Mouse (Mus musculus) frontal cortex, postnatal 10 days (tissue): ENCODE results near the gene Nit1.
"Not testable (repeated sequence)": the region's sequence is repeated elsewhere in the genome, so short reads cannot be mapped to it uniquely, and the experiment has no call there.

Experiments used
- DNase-seq, 2 experiments: peaks; one replicate each; pipeline ENCODE4 v3.0.0; 2022; ENCODE audit warnings: low spot score in 2 of 2, mixed read lengths in 1 of 2

Gene Nit1

DNA sequence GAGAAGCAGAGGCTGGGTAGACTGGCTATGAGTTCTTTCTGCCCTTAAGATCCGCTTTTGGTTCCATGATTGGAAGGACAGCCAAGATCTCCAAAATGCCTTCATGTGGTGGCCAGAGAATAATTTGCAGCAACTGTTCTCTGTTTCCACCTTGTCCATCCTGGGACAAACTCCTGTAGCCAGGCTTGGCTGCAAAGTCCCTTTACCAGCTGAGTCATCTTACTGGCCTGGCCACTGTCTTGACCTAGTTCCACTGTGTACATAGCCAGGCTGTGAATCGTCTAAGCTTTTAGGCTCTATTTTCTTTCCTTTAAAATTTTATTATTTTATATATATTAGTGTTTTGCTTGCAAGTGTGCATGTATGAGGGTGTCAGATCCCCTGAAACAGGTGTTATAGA is 3.8 kb upstream of the Nit1 start:
- no peak for DNase-seq

GRCm38 (mm10) chr1:171348665-171349064 is 3.2 kb upstream of the Nit1 start:
- no peak for DNase-seq

DNA sequence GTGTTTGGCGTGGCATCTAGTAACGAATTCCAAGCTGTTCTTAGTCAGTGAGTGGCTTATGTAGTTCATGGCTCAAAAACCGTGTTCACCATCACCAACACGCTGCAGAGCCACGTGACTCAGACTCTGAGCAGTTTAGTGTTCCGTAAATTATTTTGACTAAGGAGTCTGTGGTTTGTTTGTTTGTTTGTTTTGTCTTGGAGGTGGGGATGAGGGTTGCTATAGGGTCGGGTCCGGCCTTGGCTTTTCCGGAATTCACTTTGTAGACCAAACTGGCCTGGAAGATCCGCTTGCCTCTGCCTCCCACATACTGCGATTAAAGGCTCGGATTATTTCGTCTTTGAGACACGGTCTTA is 627 bp upstream of the Nit1 start:
- DNase-seq, result no peak

GRCm38 (mm10) chr1:171344715-171345114 is 731 bp downstream of the Nit1 start:
- no peak for DNase-seq

GRCm38 (mm10) chr1:171343922-171344677 is 1.3 kb downstream of the Nit1 start:
- no peak for DNase-seq

- no peak for DNase-seq
Measured at GRCm38 (mm10) chr1:171342262-171343207, 2.9 kb downstream of the Nit1 start.

GRCm38 (mm10) chr1:171330216-171330560 is 15.3 kb downstream of the Nit1 start:
- DNase-seq, result no peak

- DNase-seq, result peak in 1 of 2 experiments; percentile 61
Measured at GRCm38 (mm10) chr1:171329433-171330215, 15.8 kb downstream of the Nit1 start.

- peak; percentile 92 to 93 for DNase-seq
Measured at GRCm38 (mm10) chr1:171328839-171329432, 16.5 kb downstream of the Nit1 start, which contains the start of gene Dedd. Gene Dedd, plus strand, starts transcription at chr1:171329145.

DNA sequence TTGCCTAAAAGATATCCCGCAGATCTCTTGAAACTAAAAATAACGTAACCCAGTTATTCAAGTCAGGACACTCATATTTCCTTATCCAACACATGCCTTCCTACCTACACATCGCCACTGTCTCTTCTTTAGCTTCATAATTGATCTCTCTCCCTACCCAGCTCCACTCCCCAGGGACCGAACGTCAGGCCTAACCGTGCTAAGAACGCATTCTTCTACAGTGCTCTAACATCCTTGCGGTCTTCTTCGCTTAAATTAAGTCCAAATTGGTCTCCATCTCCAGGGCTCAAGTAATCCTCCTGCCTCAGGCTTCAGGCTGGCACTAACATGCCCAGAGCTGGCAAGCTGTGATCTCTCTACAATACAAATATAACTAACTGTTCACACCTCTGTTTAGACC is 17.2 kb downstream of the Nit1 start:
- no peak for DNase-seq

DNA sequence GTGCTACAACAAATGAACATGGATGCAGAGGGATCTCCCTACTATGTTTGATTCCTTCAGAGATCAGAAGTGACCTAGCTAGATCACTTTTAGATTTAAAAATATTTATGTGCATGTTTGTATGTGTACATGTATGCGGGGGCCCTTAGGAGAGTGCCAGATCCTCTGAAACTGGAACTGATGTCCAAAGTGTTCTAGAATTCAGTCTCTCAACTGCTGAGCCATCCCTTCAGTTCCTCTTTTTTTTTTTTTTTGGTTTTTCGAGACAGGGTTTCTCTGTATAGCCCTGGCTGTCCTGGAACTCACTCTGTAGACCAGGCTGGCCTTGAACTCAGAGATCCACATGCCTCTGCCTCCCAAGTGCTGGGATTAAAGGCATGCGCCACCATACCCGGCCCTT is 18.9 kb downstream of the Nit1 start:
- not testable (repeated sequence) for DNase-seq

DNA sequence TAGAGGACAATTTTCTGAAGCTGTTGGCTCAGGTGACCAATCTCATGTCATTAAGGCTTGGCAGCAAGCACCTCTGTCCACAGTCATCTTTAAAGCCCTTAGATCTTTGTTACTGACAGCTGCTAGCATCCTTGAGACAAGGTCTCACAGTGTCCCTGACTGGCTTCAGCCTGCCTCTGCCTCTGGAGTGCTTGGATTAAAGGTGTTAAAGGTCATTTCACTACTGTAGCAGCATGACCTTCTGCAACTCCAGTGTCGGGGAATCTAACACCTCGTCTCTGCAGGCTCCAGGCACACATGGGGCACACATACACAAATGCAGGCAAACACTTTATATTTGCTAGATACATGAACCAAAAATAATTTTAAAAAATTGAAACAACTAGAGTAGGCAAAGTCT is 19.9 kb downstream of the Nit1 start:
- DNase-seq, result no peak

DNA sequence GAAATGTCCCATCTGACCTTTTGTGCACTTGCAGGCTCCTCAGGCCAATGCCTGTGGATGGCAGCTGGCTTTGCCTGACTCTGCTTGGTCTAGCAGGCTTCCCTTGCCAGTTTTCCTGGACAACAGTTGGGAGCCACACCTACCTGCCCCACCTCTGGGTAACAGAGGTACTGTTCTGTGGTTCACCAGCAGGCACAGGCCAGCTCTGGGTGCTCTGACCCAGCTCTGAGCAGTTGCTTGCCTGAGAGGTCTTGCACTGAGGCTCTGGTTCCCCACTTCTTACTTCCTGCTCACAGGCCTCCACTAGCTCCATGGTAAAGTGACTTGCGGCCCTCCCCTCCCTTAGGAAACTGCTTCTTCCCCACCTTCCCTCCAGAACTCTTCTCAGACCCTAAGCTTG is 23.4 kb downstream of the Nit1 start:
- DNase-seq, result no peak

DNA sequence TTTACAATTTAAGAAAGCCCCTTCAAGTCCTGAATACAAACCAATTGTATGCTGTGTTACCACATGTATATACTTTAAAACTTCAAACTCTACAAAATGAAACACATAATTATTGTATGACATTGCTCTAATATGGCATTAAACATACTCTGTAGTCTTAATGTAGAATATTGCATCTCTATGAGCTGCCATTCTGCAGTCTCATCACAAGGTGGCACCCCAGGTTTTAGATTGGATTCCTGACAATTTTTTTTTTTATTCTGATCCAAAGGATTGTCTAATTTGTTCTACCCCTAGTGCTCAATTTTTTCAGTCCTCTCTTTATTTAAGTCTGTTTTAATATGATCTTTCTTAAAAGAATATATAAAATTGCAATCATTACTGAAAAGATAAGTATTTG is 24.0 kb downstream of the Nit1 start:
- DNase-seq, result no peak

DNA sequence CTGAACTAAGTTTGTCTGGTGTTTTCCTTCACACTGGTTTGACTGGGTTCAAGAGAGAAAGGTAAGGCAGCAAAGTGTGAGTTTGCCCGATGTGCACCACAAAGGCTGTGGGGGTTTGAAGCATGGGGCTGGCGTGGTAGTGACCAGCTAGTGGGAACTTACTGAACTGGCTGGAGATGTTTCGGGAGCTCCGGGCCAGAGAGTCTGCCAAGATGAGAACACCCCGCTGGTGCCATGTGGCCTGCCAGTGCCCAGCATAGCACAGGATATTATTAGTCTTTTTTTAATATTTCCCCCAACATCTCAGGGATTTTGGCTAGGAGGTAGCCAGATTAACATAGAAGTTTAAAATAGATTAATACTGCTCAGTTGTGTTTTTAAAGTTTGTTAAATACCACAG is 25.3 kb downstream of the Nit1 start:
- DNase-seq, result no peak

- no peak for DNase-seq
Measured at GRCm38 (mm10) chr1:171319748-171320147, 25.7 kb downstream of the Nit1 start.

- DNase-seq, result no peak
Measured at GRCm38 (mm10) chr1:171309321-171309720, 36.1 kb downstream of the Nit1 start.

DNA sequence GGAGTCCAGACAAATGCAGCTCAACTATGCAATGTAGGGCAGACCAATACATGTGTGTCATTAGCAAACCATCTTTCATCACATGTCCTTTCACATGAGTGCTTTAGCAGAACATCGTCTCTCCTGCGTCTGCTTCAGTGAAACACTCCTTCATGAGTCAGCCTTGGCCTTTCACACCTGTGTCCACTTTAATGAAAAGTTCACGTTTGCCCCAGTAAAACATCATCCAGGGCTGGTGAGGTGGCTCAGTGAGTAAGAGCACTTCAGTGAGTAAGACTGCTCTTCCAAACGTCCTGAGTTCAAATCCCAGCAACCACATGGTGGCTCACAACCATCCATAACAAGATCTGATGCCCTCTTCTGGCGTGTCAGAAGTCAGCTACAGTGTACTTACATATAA is 39.3 kb downstream of the Nit1 start:
- DNase-seq, result not testable (repeated sequence)

GRCm38 (mm10) chr1:171298226-171298625 is 47.2 kb downstream of the Nit1 start:
- no peak for DNase-seq

GRCm38 (mm10) chr1:171295063-171295402 is 50.4 kb downstream of the Nit1 start:
- DNase-seq, result no peak

GRCm38 (mm10) chr1:171294298-171295062 is 51.0 kb downstream of the Nit1 start, which contains the start of gene Ufc1:
Gene Ufc1, minus strand, starts transcription at chr1:171295024.
- peak in 1 of 2 experiments; percentile 79 for DNase-seq
